Mouse (Mus musculus): ENCODE results near the gene Opcml.

DNA sequence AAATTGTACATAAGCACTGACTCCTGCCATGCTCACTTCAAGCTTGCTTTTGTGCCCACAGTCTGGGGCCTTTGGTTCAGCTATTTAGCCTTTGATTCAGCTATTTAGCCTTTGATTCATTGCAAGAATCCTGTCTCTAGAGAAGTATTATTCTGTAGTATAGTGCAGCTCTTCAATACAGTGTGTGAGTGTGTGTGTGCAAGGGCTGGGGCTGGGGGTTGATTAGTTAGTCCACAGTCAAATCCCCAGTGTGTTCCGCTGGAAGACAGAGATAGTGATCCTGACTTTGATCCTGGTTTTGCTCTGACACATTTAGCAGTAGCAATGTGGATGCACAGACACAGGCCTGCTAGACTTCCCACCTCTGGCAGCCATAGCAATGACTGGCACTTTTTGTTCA, 797.9 kb downstream of the Opcml start:
- TF ChIP-seq CTCF (IDR thresholded peaks at IDR 0.05; ENCODE audit: extremely low read depth, insufficient read depth, insufficient read length, insufficient replicate concordance): no peak
- TF ChIP-seq POLR2A (IDR thresholded peaks at IDR 0.05; ENCODE audit: low read depth, low read length): no peak

Measured in spleen, adult 2 months (tissue).